Mouse (Mus musculus): ENCODE measurements around the gene Cxcl13. TPM values are rescaled to one million over a fixed set of nuclear protein-coding genes. Genes with fewer than 3 reads are reported as not detected.
"Not testable (repeated sequence)": the region's sequence is repeated elsewhere in the genome, so short reads cannot be mapped to it uniquely, and the experiment has no call there.

Gene Cxcl13
- polyA plus RNA-seq, 1 experiment from 2014 or later = 1.7 TPM

- Histone ChIP-seq H3K4me1 (0 out of 2 replicates have a peak, but pooled peaks cover 3% of the 10 kb centered on the region), H3K36me3 (no peaks in the 10 kb centered on the region), H3K4me3 (no peak overlapping the region), H3K9me3 (no peaks in the 10 kb centered on the region), H3K4me2 (replicated peaks) (no peak overlapping the region), H3K27me3 (no peaks in the 10 kb centered on the region), H3K9ac (no peak overlapping the region), H3K27ac (no peak overlapping the region)
- WGBS = 28% methylated on average over 3 of the region's 3 CpGs
- ATAC-seq (ENCODE audit: low FRiP score, low read depth) = no peak
These were observed 11.6 kb upstream of the Cxcl13 start for GRCm38 (mm10) chr5:95945120-95945519.

GRCm38 (mm10) chr5:95946344-95946743 is 10.4 kb upstream of the Cxcl13 start:
- Histone ChIP-seq H3K4me2 (replicated peaks) (no peak overlapping the region), H3K9me3 (no peaks in the 10 kb centered on the region), H3K4me3 (no peak overlapping the region), H3K27ac (no peak overlapping the region), H3K9ac (no peak overlapping the region), H3K4me1 (no peaks in the 10 kb centered on the region), H3K36me3 (no peaks in the 10 kb centered on the region), H3K27me3 (no peaks in the 10 kb centered on the region)
- no peak for ATAC-seq (ENCODE audit: low FRiP score, low read depth)
- WGBS = 64% methylated on average over 2 of the region's 2 CpGs

DNA sequence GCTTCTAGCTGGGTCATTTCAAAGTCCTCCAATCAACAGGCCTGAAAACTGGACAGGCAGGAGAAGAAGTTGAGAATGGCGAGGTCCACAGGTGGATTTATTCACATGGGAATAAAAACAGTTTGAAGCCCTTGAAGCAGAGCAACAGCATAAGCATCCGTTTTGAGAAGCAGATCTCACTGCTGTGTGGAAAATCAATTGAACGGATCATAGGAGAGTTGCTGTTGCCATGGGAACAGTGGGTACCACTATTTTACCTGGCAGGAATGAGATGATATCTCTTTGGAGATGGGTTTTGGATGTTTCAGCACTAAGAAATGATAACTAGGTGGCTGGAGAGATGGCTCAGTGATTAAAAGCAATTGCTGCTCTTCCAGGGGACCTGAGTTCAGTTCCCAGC is 8.1 kb upstream of the Cxcl13 start:
- no peak for ATAC-seq (ENCODE audit: low FRiP score, low read depth)
- H3K9me3 ChIP-seq = no peaks in the 10 kb centered on the region
- no peaks in the 10 kb centered on the region for H3K27me3 ChIP-seq
- no peak overlapping the region for H3K4me3 ChIP-seq
- H3K27ac ChIP-seq = no peak overlapping the region
- no peak overlapping the region for H3K4me2 ChIP-seq (replicated peaks)
- H3K4me1 ChIP-seq = no peaks in the 10 kb centered on the region
- H3K9ac ChIP-seq = no peak overlapping the region
- WGBS = 81% methylated on average over 3 of the region's 3 CpGs
- H3K36me3 ChIP-seq = no peaks in the 10 kb centered on the region

DNA sequence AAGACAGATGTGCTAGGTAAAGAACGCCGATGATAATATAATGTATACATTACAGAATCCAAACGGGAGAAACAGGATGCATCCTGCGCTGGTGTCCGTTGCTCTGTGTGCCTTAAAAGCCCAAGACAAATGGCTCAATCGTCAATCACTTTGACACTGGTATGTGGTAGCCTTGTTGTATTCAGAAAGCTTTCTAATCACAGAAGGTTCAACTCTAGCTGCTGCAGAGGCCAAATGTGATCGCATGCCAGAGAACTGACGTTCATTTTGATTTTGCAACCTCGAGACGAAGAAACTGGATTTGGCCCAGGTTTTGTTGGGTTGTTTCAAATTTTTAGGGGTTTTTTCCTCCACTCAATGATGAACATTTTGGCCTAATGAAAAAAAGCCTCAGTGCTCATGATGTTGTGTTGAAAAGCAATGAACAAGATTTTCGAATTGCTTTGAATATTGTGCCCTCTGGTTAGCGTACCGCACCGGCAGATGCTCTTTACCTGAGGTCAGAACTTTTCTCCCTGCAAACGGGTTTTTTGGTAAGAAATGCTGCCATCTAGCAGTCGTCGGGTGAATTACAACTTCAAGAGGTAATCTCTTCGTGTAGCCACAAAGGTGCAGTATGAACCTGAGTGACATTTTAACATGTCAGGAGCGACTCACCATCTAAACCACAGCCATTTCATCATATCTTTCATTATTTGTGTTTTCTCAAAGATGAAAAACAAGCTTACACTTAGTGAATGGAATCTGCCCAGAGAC is 6.6 kb upstream of the Cxcl13 start:
- no peak overlapping the region for H3K9ac ChIP-seq
- H3K4me1 ChIP-seq = no peaks in the 10 kb centered on the region
- WGBS = 29% methylated on average over 19 of the region's 19 CpGs
- H3K4me2 ChIP-seq (replicated peaks) = peak overlapping the region; percentile 35; the same call in 1 of the 2 replicates
- H3K9me3 ChIP-seq = no peaks in the 10 kb centered on the region
- ATAC-seq (ENCODE audit: low FRiP score, low read depth) = no peak
- no peaks in the 10 kb centered on the region for H3K27me3 ChIP-seq
- no peaks in the 10 kb centered on the region for H3K36me3 ChIP-seq
- H3K4me3 ChIP-seq = no peak overlapping the region
- H3K27ac ChIP-seq = no peak overlapping the region

GRCm38 (mm10) chr5:95964940-95965339 is 8.2 kb downstream of the Cxcl13 start:
- Histone ChIP-seq H3K36me3 (no peaks in the 10 kb centered on the region), H3K4me2 (replicated peaks) (no peak overlapping the region), H3K4me1 (no peaks in the 10 kb centered on the region), H3K9me3 (no peaks in the 10 kb centered on the region), H3K4me3 (no peak overlapping the region), H3K9ac (no peak overlapping the region), H3K27ac (no peak overlapping the region), H3K27me3 (no peaks in the 10 kb centered on the region)
- 41% methylated on average over 2 of the region's 2 CpGs for WGBS
- no peak for ATAC-seq (ENCODE audit: low FRiP score, low read depth)

- Histone ChIP-seq H3K36me3 (no peaks in the 10 kb centered on the region), H3K27ac (no peak overlapping the region), H3K9me3 (no peaks in the 10 kb centered on the region), H3K27me3 (no peaks in the 10 kb centered on the region), H3K4me2 (replicated peaks) (no peak overlapping the region), H3K4me1 (no peaks in the 10 kb centered on the region), H3K9ac (no peak overlapping the region), H3K4me3 (no peak overlapping the region)
- WGBS = 65% methylated on average over 2 of the region's 2 CpGs
- no peak for ATAC-seq (ENCODE audit: low FRiP score, low read depth)
These were observed 9.9 kb downstream of the Cxcl13 start for GRCm38 (mm10) chr5:95966621-95967020.

DNA sequence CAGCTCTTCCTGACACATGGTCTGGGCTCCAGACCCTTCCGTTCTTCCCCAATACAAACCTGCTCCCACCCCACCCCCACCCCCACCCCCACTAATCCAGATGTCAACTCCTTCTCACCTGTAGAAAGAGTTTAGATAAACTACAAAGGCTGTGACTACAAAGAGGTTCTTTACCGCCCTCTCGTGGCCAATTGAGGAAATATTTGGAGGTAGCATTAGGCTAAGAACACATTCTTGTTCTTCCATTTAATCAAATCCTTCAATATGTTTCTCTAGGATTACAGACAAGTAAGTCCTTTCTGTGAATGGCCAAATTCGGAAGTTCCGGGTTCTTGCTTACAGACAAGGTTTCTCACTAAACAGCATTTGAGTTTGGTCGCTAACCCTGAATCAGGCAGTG is 14.1 kb downstream of the Cxcl13 start:
- H3K9me3 ChIP-seq = no peaks in the 10 kb centered on the region
- no peak for ATAC-seq (ENCODE audit: low FRiP score, low read depth)
- no peaks in the 10 kb centered on the region; the same call in 1 of the 2 replicates for H3K27me3 ChIP-seq
- H3K4me1 ChIP-seq = no peaks in the 10 kb centered on the region
- no peaks in the 10 kb centered on the region for H3K36me3 ChIP-seq
- 39% methylated on average over 6 of the region's 6 CpGs for WGBS
- H3K4me3 ChIP-seq = no peak overlapping the region
- H3K4me2 ChIP-seq (replicated peaks) = no peak overlapping the region
- H3K9ac ChIP-seq = no peak overlapping the region
- H3K27ac ChIP-seq = no peak overlapping the region

- Histone ChIP-seq H3K9me3 (no peaks in the 10 kb centered on the region), H3K4me2 (replicated peaks) (no peak overlapping the region), H3K27me3 (no peaks in the 10 kb centered on the region; the same call in 1 of the 2 replicates), H3K4me3 (no peak overlapping the region), H3K36me3 (no peaks in the 10 kb centered on the region), H3K27ac (no peak overlapping the region), H3K9ac (no peak overlapping the region), H3K4me1 (no peaks in the 10 kb centered on the region)
- WGBS = 81% methylated on average over 3 of the region's 3 CpGs
- no peak for ATAC-seq (ENCODE audit: low FRiP score, low read depth)
These were observed 15.5 kb downstream of the Cxcl13 start for GRCm38 (mm10) chr5:95972208-95972607.

GRCm38 (mm10) chr5:95973806-95974205 is 17.1 kb downstream of the Cxcl13 start:
- H3K4me1 ChIP-seq; H3K27ac ChIP-seq; H3K9ac ChIP-seq; H3K9me3 ChIP-seq; ATAC-seq (ENCODE audit: low FRiP score, low read depth); H3K36me3 ChIP-seq; H3K27me3 ChIP-seq; H3K4me3 ChIP-seq: not testable (repeated sequence)
- 36% methylated on average over 34 of the region's 34 CpGs for WGBS
- H3K4me2 ChIP-seq (replicated peaks) = peak overlapping the region; percentile 42

GRCm38 (mm10) chr5:95976299-95976698 is 19.5 kb downstream of the Cxcl13 start:
- H3K4me1 ChIP-seq = no peaks in the 10 kb centered on the region
- no peak for ATAC-seq (ENCODE audit: low FRiP score, low read depth)
- no peak overlapping the region for H3K4me3 ChIP-seq
- no peak overlapping the region for H3K9ac ChIP-seq
- no peak overlapping the region for H3K27ac ChIP-seq
- no peak overlapping the region for H3K4me2 ChIP-seq (replicated peaks)
- no peaks in the 10 kb centered on the region; the same call in 1 of the 2 replicates for H3K27me3 ChIP-seq
- H3K9me3 ChIP-seq = no peaks in the 10 kb centered on the region
- WGBS = 69% methylated on average over 1 of the region's 1 CpGs
- H3K36me3 ChIP-seq = no peaks in the 10 kb centered on the region

GRCm38 (mm10) chr5:95983797-95984486 is 27.2 kb downstream of the Cxcl13 start:
- ATAC-seq (ENCODE audit: low FRiP score, low read depth) = no peak
- 73% methylated on average over 5 of the region's 5 CpGs for WGBS

DNA sequence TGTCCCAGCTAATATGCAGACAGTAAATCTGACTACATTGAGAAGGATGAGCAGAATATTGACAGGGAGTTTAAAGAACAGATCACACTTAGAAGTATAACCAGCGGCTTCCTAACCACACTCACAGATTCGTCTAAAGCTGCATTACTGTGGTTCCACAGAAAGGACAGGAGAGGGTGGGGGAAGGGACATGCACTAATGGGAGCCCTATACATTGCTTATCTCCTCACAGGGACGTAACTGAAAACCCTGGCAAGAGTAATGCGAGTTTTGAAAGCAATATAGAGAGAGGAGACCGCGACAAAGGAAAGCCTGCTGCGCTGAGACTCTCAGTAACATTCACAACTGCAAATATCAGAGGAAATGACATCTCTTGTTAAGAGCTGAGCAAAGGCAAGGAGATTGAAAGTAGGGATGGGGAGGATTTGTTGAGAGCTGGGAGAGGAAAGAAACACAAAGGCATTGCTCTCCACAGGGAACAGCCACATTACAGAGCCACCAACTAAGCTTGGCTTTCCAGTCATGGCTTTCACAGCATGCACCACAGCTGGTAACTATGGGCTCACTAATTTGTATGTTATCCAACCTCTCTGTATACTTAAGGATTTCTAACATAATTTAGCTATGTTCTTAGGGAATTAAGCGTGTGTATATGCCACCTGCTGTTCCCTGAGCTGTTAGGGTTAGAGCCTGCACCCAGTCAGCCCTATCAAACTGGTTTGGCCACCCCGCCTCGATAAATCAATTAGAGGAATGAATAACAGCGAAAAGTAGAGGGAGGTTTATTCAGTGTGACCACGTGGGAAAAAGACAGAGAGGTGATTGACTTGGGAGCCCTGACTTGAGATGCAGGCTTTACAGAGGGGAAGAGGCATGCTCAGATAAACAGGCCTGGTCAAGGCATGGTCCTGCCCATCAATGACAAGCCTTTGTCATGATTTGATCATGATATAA is 34.9 kb downstream of the Cxcl13 start:
- H3K4me1 ChIP-seq = no peaks in the 10 kb centered on the region
- 19% methylated on average over 12 of the region's 12 CpGs for WGBS
- ATAC-seq (ENCODE audit: low FRiP score, low read depth) = no peak
- H3K4me3 ChIP-seq = no peak overlapping the region
- no peak overlapping the region for H3K9ac ChIP-seq
- no peaks in the 10 kb centered on the region for H3K9me3 ChIP-seq
- H3K27me3 ChIP-seq = no peaks in the 10 kb centered on the region
- H3K27ac ChIP-seq = no peak overlapping the region
- no peaks in the 10 kb centered on the region for H3K36me3 ChIP-seq
- no peak overlapping the region for H3K4me2 ChIP-seq (replicated peaks)

More at GRCm38 (mm10) chr5:95983797-95984486, 27.2 kb downstream of the Cxcl13 start:
- no peak overlapping the region for H3K9ac ChIP-seq
- no peaks in the 10 kb centered on the region for H3K9me3 ChIP-seq
- H3K27ac ChIP-seq = no peak overlapping the region
- H3K36me3 ChIP-seq = no peaks in the 10 kb centered on the region
- no peak overlapping the region for H3K4me2 ChIP-seq (replicated peaks)
- H3K4me1 ChIP-seq = no peaks in the 10 kb centered on the region
- no peaks in the 10 kb centered on the region for H3K27me3 ChIP-seq
- no peak overlapping the region for H3K4me3 ChIP-seq
